Mouse (Mus musculus): ENCODE measurements around the gene Triap1. TPM values are rescaled to one million over a fixed set of nuclear protein-coding genes. Genes with fewer than 3 reads are reported as not detected.

The Triap1 gene
- total and polyA plus RNA-seq, 3 experiments = 59.2 to 63.2 TPM; not detected in 1

DNA sequence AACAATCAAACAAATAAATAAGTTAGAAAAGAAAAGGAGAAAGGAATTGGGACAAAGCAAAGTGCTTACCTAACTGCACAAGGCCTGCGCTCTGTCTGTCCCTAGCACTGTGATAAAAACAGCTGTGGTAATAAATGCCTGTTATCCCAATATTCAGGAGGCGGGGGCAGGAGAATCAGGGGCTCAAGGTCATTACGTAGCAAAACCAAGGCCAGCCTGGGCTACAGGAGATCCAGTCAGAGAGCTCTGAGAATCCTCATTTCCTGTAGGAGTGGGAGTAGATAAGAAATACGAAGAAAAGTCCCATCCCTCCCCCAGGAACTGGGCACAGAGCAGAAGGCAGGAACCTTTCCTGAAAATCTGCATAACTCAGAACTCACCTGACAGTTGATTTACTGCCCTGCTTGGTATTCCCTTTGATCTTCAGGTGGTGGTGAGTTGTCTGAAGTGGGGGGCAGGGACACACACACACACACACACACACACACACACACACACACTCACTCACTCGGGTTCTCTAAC lies 18.9 kb downstream of the Triap1 start:
- Histone ChIP-seq H3K27me3 (ENCODE audit: control insufficient read depth in 1 of 2, insufficient read depth in 2 of 2, low read length in 2 of 2) (no peaks in the 10 kb centered on the region), H3K9ac (ENCODE audit: control insufficient read depth, low read depth, low read length, poor library complexity, severe bottlenecking) (peak overlapping the region; percentile 63), H3K79me2 (ENCODE audit: control insufficient read depth, insufficient read depth, low read length, poor library complexity) (peaks cover 2% of the 10 kb centered on the region; the same call in 1 of the 2 replicates), H3K27ac (ENCODE audit: control insufficient read depth, low read depth, low read length) (peak overlapping the region; percentile 21), H3K9me3 (replicated peaks; ENCODE audit: insufficient read depth, low read length) (no peaks in the 10 kb centered on the region), H3K4me3 (ENCODE audit: control insufficient read depth in 1 of 2, insufficient read depth in 1 of 2, low read depth in 2 of 2, low read length in 2 of 2) (peak overlapping the region; percentile 52 to 74), H3K4me1 (ENCODE audit: control insufficient read depth in 1 of 2, insufficient read depth in 2 of 2, low read length in 2 of 2) (peaks cover 2 to 7% of the 10 kb centered on the region in 2 experiments; a peak in 3 of 4 replicates), H3K36me3 (ENCODE audit: control insufficient read depth in 1 of 2, insufficient read depth in 2 of 2, low read length in 2 of 2) (peaks cover 0 to 5% of the 10 kb centered on the region in 2 experiments; a peak in 2 of 4 replicates)
- TF ChIP-seq GATA1 (IDR thresholded peaks at IDR 0.05; ENCODE audit: low read depth, low read length) (no peak), MAX (IDR thresholded peaks at IDR 0.05; ENCODE audit: low read length) (no peak), CHD2 (IDR thresholded peaks at IDR 0.05; ENCODE audit: low read length) (no peak), SIN3A (IDR thresholded peaks at IDR 0.05; ENCODE audit: low read length) (no peak), GABPA (IDR thresholded peaks at IDR 0.05; ENCODE audit: low read depth, low read length) (no peak), UBTF (IDR thresholded peaks at IDR 0.05; ENCODE audit: borderline replicate concordance, insufficient read depth, low read depth, low read length) (no peak), SMC3 (IDR thresholded peaks at IDR 0.05; ENCODE audit: low read depth, low read length) (no peak), RAD21 (IDR thresholded peaks at IDR 0.05; ENCODE audit: low read depth, low read length) (no peak), MXI1 (IDR thresholded peaks at IDR 0.05; ENCODE audit: low read depth, low read length) (no peak), ELF1 (IDR thresholded peaks at IDR 0.05; ENCODE audit: low read depth, low read length) (no peak), ZKSCAN1 (IDR thresholded peaks at IDR 0.05; ENCODE audit: low read depth, low read length) (no peak), POLR2A (IDR thresholded peaks at IDR 0.05; ENCODE audit: control insufficient read depth in 1 of 2, insufficient read depth in 1 of 2, low read depth in 1 of 2, low read length in 2 of 2, poor library complexity in 1 of 2) (no peak), KAT2A (conservative IDR thresholded peaks at IDR 0.05; ENCODE audit: low read depth, low read length) (no peak)
- no peak for DNase-seq (ENCODE audit: low read depth, low spot score)

- no peak overlapping the region for H3K27ac ChIP-seq (ENCODE audit: control insufficient read depth, low read depth, low read length)
- H3K9ac ChIP-seq (ENCODE audit: control insufficient read depth, low read depth, low read length, poor library complexity, severe bottlenecking) = no peak overlapping the region
- peaks cover 2% of the 10 kb centered on the region; the same call in 1 of the 2 replicates for H3K79me2 ChIP-seq (ENCODE audit: control insufficient read depth, insufficient read depth, low read length, poor library complexity)
- peaks cover 0 to 5% of the 10 kb centered on the region in 2 experiments; a peak in 2 of 4 replicates for H3K36me3 ChIP-seq (ENCODE audit: control insufficient read depth in 1 of 2, insufficient read depth in 2 of 2, low read length in 2 of 2)
- no peaks in the 10 kb centered on the region for H3K27me3 ChIP-seq (ENCODE audit: control insufficient read depth in 1 of 2, insufficient read depth in 2 of 2, low read length in 2 of 2)
- TF ChIP-seq ZMIZ1 (IDR thresholded peaks at IDR 0.05; ENCODE audit: low read depth, low read length) = no peak
- TF ChIP-seq RAD21 (IDR thresholded peaks at IDR 0.05; ENCODE audit: low read depth, low read length) = no peak
- no peak for TF ChIP-seq ZC3H11A (IDR thresholded peaks at IDR 0.05; ENCODE audit: low read depth, low read length)
- no peak for TF ChIP-seq BHLHE40 (IDR thresholded peaks at IDR 0.05; ENCODE audit: borderline replicate concordance, low read depth, low read length)
- TF ChIP-seq ETS1 (IDR thresholded peaks at IDR 0.05; ENCODE audit: low read depth, low read length) = no peak
- no peak for TF ChIP-seq POLR2AphosphoS2 (IDR thresholded peaks at IDR 0.05; ENCODE audit: low read length)
- no peak for TF ChIP-seq E2F4 (IDR thresholded peaks at IDR 0.05; ENCODE audit: borderline replicate concordance, low read depth, low read length)
- no peak for TF ChIP-seq CHD1 (IDR thresholded peaks at IDR 0.05; ENCODE audit: low read depth, low read length)
- TF ChIP-seq ZKSCAN1 (IDR thresholded peaks at IDR 0.05; ENCODE audit: low read depth, low read length) = no peak
- TF ChIP-seq CHD2 (IDR thresholded peaks at IDR 0.05; ENCODE audit: low read length) = no peak
- no peak for TF ChIP-seq SMC3 (IDR thresholded peaks at IDR 0.05; ENCODE audit: low read depth, low read length)
- no peak for TF ChIP-seq JUND (IDR thresholded peaks at IDR 0.05; ENCODE audit: low read depth, low read length)
- no peaks in the 10 kb centered on the region for H3K9me3 ChIP-seq (replicated peaks; ENCODE audit: insufficient read depth, low read length)
- no peak for DNase-seq (ENCODE audit: low read depth, low spot score)
- H3K4me1 ChIP-seq (ENCODE audit: control insufficient read depth in 1 of 2, insufficient read depth in 2 of 2, low read length in 2 of 2) = peaks cover 2 to 7% of the 10 kb centered on the region in 2 experiments; a peak in 3 of 4 replicates
- H3K4me3 ChIP-seq (ENCODE audit: control insufficient read depth in 1 of 2, insufficient read depth in 1 of 2, low read depth in 2 of 2, low read length in 2 of 2) = no peak overlapping the region
Measured at GRCm38 (mm10) chr5:115362216-115362615, 21.2 kb downstream of the Triap1 start.
